Comparison of ENCODE assay signal across 14 mouse cellular contexts in the genomic region with DNA sequence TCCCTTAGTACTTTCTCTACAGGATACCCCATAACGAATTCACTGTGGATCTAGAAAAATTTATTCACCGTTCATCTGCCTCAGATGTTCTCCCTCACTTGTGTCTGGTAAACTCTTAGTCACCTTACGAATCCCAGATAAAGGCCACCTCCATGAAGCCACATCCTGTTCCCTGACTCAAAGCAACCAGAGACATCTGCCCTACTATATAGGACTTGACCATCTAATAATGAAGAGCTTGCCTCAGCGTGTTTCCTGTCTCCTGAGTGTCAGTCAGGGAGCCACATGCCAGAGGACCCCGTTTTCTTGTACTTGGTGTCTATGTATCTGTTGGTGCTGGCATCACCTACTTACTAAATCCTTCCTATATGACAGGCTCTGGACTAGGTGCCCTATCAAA. TPM values are rescaled to one million over a fixed set of nuclear protein-coding genes. Genes with fewer than 3 reads are reported as not detected.
DNase-seq lines count a peak whose midpoint lies in the region; ATAC-seq and TF ChIP-seq lines count a peak whose summit lies in the region.
"Had no signal": no experiment of that assay in that cellular context is flagged by ENCODE, and none has a peak within 500 bp of the region (broad histone marks: within the 10 kb centered on the region; RNA-seq: fewer than 3 reads in every experiment).

No protein-coding gene starts in this region.

- no peaks in the 10 kb centered on the region; the same call in 1 of the 2 replicates for H3K36me3 ChIP-seq in heart, adult 2 months (ENCODE audit: control insufficient read depth, insufficient read depth, low read length)
- peaks cover 5% of the 10 kb centered on the region; the same call in 1 of the 2 replicates for H3K36me3 ChIP-seq in heart, embryonic 12.5 days
- H3K36me3 ChIP-seq in megakaryocyte, embryonic 14.5 days (replicated peaks; ENCODE audit: low read length), result peaks cover 77% of the 10 kb centered on the region
- no peaks in the 10 kb centered on the region for H3K36me3 ChIP-seq in stomach, postnatal 0 days (ENCODE audit: control insufficient read depth, insufficient read depth, low read length)
- H3K36me3 ChIP-seq: neural tube, embryonic 12.5 days had no signal

- no peaks in the 10 kb centered on the region for H3K79me2 ChIP-seq in heart, adult 2 months (replicated peaks; ENCODE audit: control insufficient read depth, insufficient read depth, low read length)

- peak overlapping the region; percentile 95 for H3K27ac ChIP-seq in heart, adult 2 months
- H3K27ac ChIP-seq in heart, embryonic 12.5 days (ENCODE audit: poor library complexity, severe bottlenecking), result no peak overlapping the region
- H3K27ac ChIP-seq in stomach, postnatal 0 days (replicated peaks), result peak overlapping the region; percentile 95
- H3K27ac ChIP-seq: neural tube, embryonic 12.5 days had no signal

- H3K9ac ChIP-seq in heart, adult 2 months (ENCODE audit: low read depth, low read length), result no peak overlapping the region
- no peak overlapping the region for H3K9ac ChIP-seq in heart, embryonic 12.5 days
- H3K9ac ChIP-seq in stomach, postnatal 0 days (ENCODE audit: low read length), result no peak overlapping the region
- H3K9ac ChIP-seq: neural tube, embryonic 12.5 days had no signal

- 62% methylated on average over 5 of the region's 5 CpGs for WGBS in heart, adult 2 months
- 71% methylated on average over 5 of the region's 5 CpGs for WGBS in heart, embryonic 12.5 days
- 78% methylated on average over 5 of the region's 5 CpGs for WGBS in stomach, postnatal 0 days

- TF ChIP-seq CTCF in heart, adult 2 months (IDR thresholded peaks at IDR 0.05), result no peak
- TF ChIP-seq CTCF in stomach, postnatal 0 days (IDR thresholded peaks at IDR 0.05; ENCODE audit: low read depth), result no peak

- H3K4me3 ChIP-seq in heart, adult 2 months, result no peak overlapping the region
- H3K4me3 ChIP-seq in heart, embryonic 12.5 days, result no peak overlapping the region
- peak overlapping the region; percentile 20 for H3K4me3 ChIP-seq in megakaryocyte, embryonic 14.5 days (replicated peaks)
- no peak overlapping the region for H3K4me3 ChIP-seq in stomach, postnatal 0 days (ENCODE audit: low read depth, low read length)
- H3K4me3 ChIP-seq: neural tube, embryonic 12.5 days had no signal

- H3K9me3 ChIP-seq in heart, embryonic 12.5 days (replicated peaks), result no peaks in the 10 kb centered on the region
- no peaks in the 10 kb centered on the region for H3K9me3 ChIP-seq in megakaryocyte, embryonic 14.5 days
- no peaks in the 10 kb centered on the region for H3K9me3 ChIP-seq in stomach, postnatal 0 days (ENCODE audit: control insufficient read depth, low read length)
- H3K9me3 ChIP-seq: neural tube, embryonic 12.5 days had no signal

- H3K27me3 ChIP-seq in heart, adult 2 months (ENCODE audit: control insufficient read depth, insufficient read depth, low read length), result no peaks in the 10 kb centered on the region
- H3K27me3 ChIP-seq in heart, embryonic 12.5 days (replicated peaks), result no peaks in the 10 kb centered on the region
- H3K27me3 ChIP-seq in megakaryocyte, embryonic 14.5 days (replicated peaks), result no peaks in the 10 kb centered on the region
- no peaks in the 10 kb centered on the region for H3K27me3 ChIP-seq in stomach, postnatal 0 days (ENCODE audit: control insufficient read depth, insufficient read depth, low read length)
- H3K27me3 ChIP-seq: neural tube, embryonic 12.5 days had no signal

- intact Hi-C loops in heart, adult 2 months (cut with DNase I), result loop anchor here (2.0 kb wide), 1 partner anchor 29 kb away; no protein-coding TSS in a partner anchor

- no peak for DNase-seq in heart, adult 2 months
- DNase-seq in induced T-regulatory cell, adult 2 months (ENCODE audit: low read depth), result peak; percentile 66
- no peak for DNase-seq in stomach, postnatal 0 days (ENCODE audit: low spot score)
- no peak for DNase-seq in layer of hippocampus, postnatal 25 days (ENCODE audit: extremely low spot score in 1 of 2, low spot score in 1 of 2)
- no peak for DNase-seq in layer of hippocampus, adult 11-12 months (ENCODE audit: low spot score)
- DNase-seq: cerebellum, postnatal 25 days; kidney, postnatal 36 days; lung, adult 18-20 months had no signal

- no peak for TF ChIP-seq EP300 in heart, adult 2 months (IDR thresholded peaks at IDR 0.05; ENCODE audit: insufficient read depth, low read depth, low read length)
- TF ChIP-seq EP300 in stomach, postnatal 0 days (optimal IDR thresholded peaks at IDR 0.05), result no peak

- ATAC-seq in heart, embryonic 12.5 days (ENCODE audit: insufficient number of reproducible peaks, low FRiP score), result no peak
- ATAC-seq in megakaryocyte, adult 5-6 weeks (ENCODE audit: poor library complexity, severe bottlenecking), result no peak
- ATAC-seq in stomach, postnatal 0 days (ENCODE audit: low FRiP score, low TSS enrichment), result no peak

- no peak for TF ChIP-seq POLR2A in heart, adult 2 months (IDR thresholded peaks at IDR 0.05; ENCODE audit: insufficient read depth, low read depth, low read length)

- H3K4me1 ChIP-seq in heart, adult 2 months (ENCODE audit: control insufficient read depth, insufficient read depth, low read length), result peaks cover 44% of the 10 kb centered on the region
- peaks cover 63% of the 10 kb centered on the region for H3K4me1 ChIP-seq in heart, embryonic 12.5 days (replicated peaks)
- H3K4me1 ChIP-seq in megakaryocyte, embryonic 14.5 days, result peaks cover 100% of the 10 kb centered on the region
- 0 out of 2 replicates have a peak, but pooled peaks cover 5% of the 10 kb centered on the region for H3K4me1 ChIP-seq in stomach, postnatal 0 days (replicated peaks; ENCODE audit: control insufficient read depth, insufficient read depth)

- H3K4me2 ChIP-seq in heart, embryonic 12.5 days, result no peak overlapping the region
- no peak overlapping the region for H3K4me2 ChIP-seq in stomach, postnatal 0 days (replicated peaks; ENCODE audit: low read depth)
- H3K4me2 ChIP-seq: midbrain, embryonic 11.5 days; neural tube, embryonic 12.5 days had no signal

RNA-seq across cellular contexts. Expression of a gene that starts 29.6 kb away (rescaled TPM):
- not detected for total RNA-seq in heart, adult 2 months (2021)
- polyA plus RNA-seq in heart, adult 2 months (2012; rRNA removed), result not detected in 2 replicates
- not detected in 2 replicates for polyA plus RNA-seq in heart, embryonic 12.5 days (2016; fragmentation: Nextera tagmentation; extraction: Ambion mirVana)
- 2.0 TPM in 1 of 2 replicates, not detected in the other for polyA plus RNA-seq in megakaryocyte, embryonic 14.5 days (2012; ENCODE audit: insufficient read depth, low replicate concordance)
- not detected in 2 replicates for total RNA-seq in megakaryocyte, adult 5-6 weeks (2015)
- total RNA-seq in megakaryocyte, adult 5-6 weeks (2017), result 0.08 TPM in 1 of 2 replicates, not detected in the other
- polyA plus RNA-seq in stomach, postnatal 0 days (2015; fragmentation: Nextera tagmentation; extraction: Ambion mirVana), result 0.18 and 0.35 TPM in 2 replicates
- 1 to 10 TPM; 3.3 to 3.8 TPM for total RNA-seq in layer of hippocampus, postnatal 25 days (2021)
- total RNA-seq: hematopoietic stem cell, adult 5-6 weeks had no signal
- polyA plus RNA-seq: midbrain, embryonic 11.5 days had no signal

RNA-seq across cellular contexts. Expression of a gene that starts 30.2 kb away (rescaled TPM):
- 10 to 100 TPM in 1 of 2 experiments, 1 to 10 TPM in 1; 9.9 to 11.1 TPM for total RNA-seq in heart, adult 2 months (2021)
- 16.5 and 18.8 TPM in 2 replicates for polyA plus RNA-seq in heart, adult 2 months (2012; rRNA removed)
- polyA plus RNA-seq in heart, embryonic 12.5 days (2016; fragmentation: Nextera tagmentation; extraction: Ambion mirVana), result 14.0 and 14.9 TPM in 2 replicates
- 198 and 329 TPM in 2 replicates for polyA plus RNA-seq in megakaryocyte, embryonic 14.5 days (2012; ENCODE audit: insufficient read depth, low replicate concordance)
- total RNA-seq in megakaryocyte, adult 5-6 weeks (2015), result 59.1 and 68.1 TPM in 2 replicates
- total RNA-seq in megakaryocyte, adult 5-6 weeks (2017), result 52.5 and 60.6 TPM in 2 replicates
- polyA plus RNA-seq in stomach, postnatal 0 days (2015; fragmentation: Nextera tagmentation; extraction: Ambion mirVana), result 9.6 and 10.6 TPM in 2 replicates
- 10 to 100 TPM; 11.3 to 13.7 TPM for total RNA-seq in layer of hippocampus, postnatal 25 days (2021)

RNA-seq across cellular contexts. Expression of a gene that starts 37.3 kb away (rescaled TPM):
- not detected for total RNA-seq in heart, adult 2 months (2021)
- polyA plus RNA-seq in heart, adult 2 months (2012; rRNA removed), result 0.18 and 0.23 TPM in 2 replicates
- polyA plus RNA-seq in heart, embryonic 12.5 days (2016; fragmentation: Nextera tagmentation; extraction: Ambion mirVana), result 12.4 and 14.4 TPM in 2 replicates
- polyA plus RNA-seq in megakaryocyte, embryonic 14.5 days (2012; ENCODE audit: insufficient read depth, low replicate concordance), result 3.9 and 6.9 TPM in 2 replicates
- 12.1 and 12.6 TPM in 2 replicates for total RNA-seq in megakaryocyte, adult 5-6 weeks (2015)
- 12.7 and 16.9 TPM in 2 replicates for total RNA-seq in megakaryocyte, adult 5-6 weeks (2017)
- 2.1 and 2.4 TPM in 2 replicates for polyA plus RNA-seq in stomach, postnatal 0 days (2015; fragmentation: Nextera tagmentation; extraction: Ambion mirVana)
- total RNA-seq in layer of hippocampus, postnatal 25 days (2021), result under 1 TPM; 0.07 to 0.19 TPM

Comparison
In these comparisons a context has a peak if more than half of its experiments do, and no peak if none do; other contexts are left out.
1. RNA of a gene that starts 30.2 kb away (polyA plus RNA-seq): 198 to 329 TPM in megakaryocyte, embryonic 14.5 days; 16.5 to 18.8 TPM in heart, adult 2 months, 14.0 to 14.9 TPM in heart, embryonic 12.5 days and 9.6 to 10.6 TPM in stomach, postnatal 0 days; every median in the first group is over 10 times any median in the second.